Mouse (Mus musculus) forebrain, embryonic 16.5 days (tissue): ENCODE measurements at regions not wholly inside any gene's neighbourhood (a gene's known extent, or its start where the extent isn't known, plus 50 kb on each side); places are given as distances from the start of the nearest gene placed in this dataset.
A peak's percentile ranks its signal among the peaks of the same experiment; 100 is the strongest.

Experiments used
- ATAC-seq: fragments of 200-750 bp; cut with Nextera tagmentation; 2 replicates; pipeline ENCODE4 v1.8.0; 2017; ENCODE audit warnings: mild to moderate bottlenecking, moderate library complexity
- H3K27ac ChIP-seq: fragments of 300-500 bp; sonication (generic); 2 replicates; pipeline ENCODE4 v1.5.1; 2014; ENCODE audit warnings: low read length, control low read depth
- H3K27me3 ChIP-seq: fragments of 300-500 bp; sonication (generic); replicated peaks from 2 replicates; pipeline ENCODE4 v1.6.1; 2014; ENCODE audit warnings: low read length; ENCODE audit not compliant: control insufficient read depth, insufficient read depth
- H3K36me3 ChIP-seq: fragments of 300-500 bp; sonication (generic); 2 replicates; pipeline ENCODE4 v1.6.1; 2014; ENCODE audit not compliant: control insufficient read depth, insufficient read depth
- H3K4me1 ChIP-seq: fragments of 300-500 bp; sonication (generic); replicated peaks from 2 replicates; pipeline ENCODE4 v1.6.1; 2014; ENCODE audit warnings: low read length; ENCODE audit not compliant: control insufficient read depth, insufficient read depth
- H3K4me2 ChIP-seq: fragments of 300-500 bp; sonication (generic); 2 replicates; pipeline ENCODE4 v1.6.1; 2014; ENCODE audit warnings: mild to moderate bottlenecking, low read length, control low read depth
- H3K4me3 ChIP-seq: fragments of 300-500 bp; sonication (generic); replicated peaks from 2 replicates; pipeline ENCODE4 v1.5.1; 2014; ENCODE audit warnings: mild to moderate bottlenecking, low read length, control low read depth
- H3K9ac ChIP-seq: fragments of 300-500 bp; sonication (generic); replicated peaks from 2 replicates; pipeline ENCODE4 v1.6.1; 2014; ENCODE audit warnings: low read depth, low read length, control low read depth
- H3K9me3 ChIP-seq: fragments of 300-500 bp; sonication (generic); 2 replicates; pipeline ENCODE4 v1.6.1; 2016; ENCODE audit warnings: low read length; ENCODE audit not compliant: control insufficient read depth
- WGBS: fragments of 180-500 bp; shearing (Covaris S2); extraction: QIAGEN DNeasy Blood & Tissue Kit; methylation state at CpG from one replicate; pipeline ENCODE4 v1.1.7; 2014; 5-methylcytosine and 5-hydroxymethylcytosine counted together

GRCm38 (mm10) chr10:66181231-66181630, 914.7 kb upstream of the Jmjd1c start:
- no peak overlapping the region for H3K9ac ChIP-seq
- WGBS = 59% methylated on average over 2 of the region's 2 CpGs
- H3K27ac ChIP-seq = no peak overlapping the region
- no peak for ATAC-seq
- no peak overlapping the region for H3K4me3 ChIP-seq
- H3K27me3 ChIP-seq = no peaks in the 10 kb centered on the region
- H3K9me3 ChIP-seq = no peaks in the 10 kb centered on the region
- H3K4me1 ChIP-seq = no peaks in the 10 kb centered on the region
- no peaks in the 10 kb centered on the region for H3K36me3 ChIP-seq
- H3K4me2 ChIP-seq = no peak overlapping the region

- Histone ChIP-seq H3K9me3 (no peaks in the 10 kb centered on the region), H3K27ac (no peak overlapping the region), H3K27me3 (no peaks in the 10 kb centered on the region), H3K4me2 (no peak overlapping the region), H3K4me3 (no peak overlapping the region), H3K4me1 (peaks cover 4% of the 10 kb centered on the region), H3K36me3 (no peaks in the 10 kb centered on the region), H3K9ac (no peak overlapping the region)
- no peak for ATAC-seq
- WGBS = 74% methylated on average over 2 of the region's 2 CpGs
Measured at GRCm38 (mm10) chr10:66183069-66183468, 912.9 kb upstream of the Jmjd1c start.

- H3K27me3 ChIP-seq = no peaks in the 10 kb centered on the region
- H3K27ac ChIP-seq = no peak overlapping the region
- H3K36me3 ChIP-seq = no peaks in the 10 kb centered on the region
- no peaks in the 10 kb centered on the region for H3K9me3 ChIP-seq
- 53% methylated on average over 1 of the region's 1 CpGs for WGBS
- peak; percentile 72 for ATAC-seq
- no peak overlapping the region for H3K4me2 ChIP-seq
- H3K9ac ChIP-seq = no peak overlapping the region
- peaks cover 4% of the 10 kb centered on the region for H3K4me1 ChIP-seq
- H3K4me3 ChIP-seq = no peak overlapping the region
Measured at GRCm38 (mm10) chr10:66187038-66187437, 908.9 kb upstream of the Jmjd1c start.

DNA sequence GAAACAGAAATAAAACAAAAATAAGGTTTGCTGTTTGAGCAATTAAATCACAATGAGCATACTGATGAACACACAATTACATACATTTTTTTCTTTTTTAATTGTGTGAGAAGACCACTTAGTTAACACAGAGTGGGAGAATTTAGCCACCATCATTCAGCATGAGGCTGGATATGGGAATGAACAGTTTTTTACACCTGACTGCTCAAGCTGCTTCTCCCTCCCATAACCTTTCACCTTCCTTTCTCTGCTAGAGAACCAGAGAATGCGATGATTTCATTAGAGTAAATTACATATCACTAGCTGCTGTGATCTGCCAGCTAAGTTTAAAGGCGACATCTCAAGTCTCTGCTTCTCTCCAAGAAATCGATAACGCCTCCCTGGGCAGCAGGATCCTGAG, 894.8 kb upstream of the Jmjd1c start:
- H3K9me3 ChIP-seq = no peaks in the 10 kb centered on the region
- H3K36me3 ChIP-seq = no peaks in the 10 kb centered on the region
- WGBS = 53% methylated on average over 4 of the region's 4 CpGs
- ATAC-seq = no peak
- no peak overlapping the region for H3K4me2 ChIP-seq
- no peak overlapping the region for H3K27ac ChIP-seq
- H3K4me3 ChIP-seq = no peak overlapping the region
- no peak overlapping the region for H3K9ac ChIP-seq
- H3K27me3 ChIP-seq = no peaks in the 10 kb centered on the region
- no peaks in the 10 kb centered on the region for H3K4me1 ChIP-seq

GRCm38 (mm10) chr10:66228123-66228522, 867.8 kb upstream of the Jmjd1c start:
- Histone ChIP-seq H3K4me1 (no peaks in the 10 kb centered on the region), H3K9ac (no peak overlapping the region)
- 59% methylated on average over 2 of the region's 2 CpGs for WGBS

GRCm38 (mm10) chr10:66234370-66234916, 861.5 kb upstream of the Jmjd1c start:
- H3K27me3 ChIP-seq = no peaks in the 10 kb centered on the region
- 89% methylated on average over 2 of the region's 2 CpGs for WGBS
- no peaks in the 10 kb centered on the region for H3K9me3 ChIP-seq
- H3K36me3 ChIP-seq = no peaks in the 10 kb centered on the region
- no peak overlapping the region for H3K4me3 ChIP-seq
- no peaks in the 10 kb centered on the region for H3K4me1 ChIP-seq
- no peak for ATAC-seq
- no peak overlapping the region for H3K9ac ChIP-seq
- H3K27ac ChIP-seq = no peak overlapping the region
- no peak overlapping the region for H3K4me2 ChIP-seq

More at GRCm38 (mm10) chr10:66228123-66228522, 867.8 kb upstream of the Jmjd1c start:
- no peaks in the 10 kb centered on the region for H3K27me3 ChIP-seq
- no peaks in the 10 kb centered on the region for H3K36me3 ChIP-seq
- no peaks in the 10 kb centered on the region for H3K9me3 ChIP-seq
- ATAC-seq = no peak
- H3K4me2 ChIP-seq = no peak overlapping the region
- no peak overlapping the region for H3K27ac ChIP-seq
- H3K4me3 ChIP-seq = no peak overlapping the region

DNA sequence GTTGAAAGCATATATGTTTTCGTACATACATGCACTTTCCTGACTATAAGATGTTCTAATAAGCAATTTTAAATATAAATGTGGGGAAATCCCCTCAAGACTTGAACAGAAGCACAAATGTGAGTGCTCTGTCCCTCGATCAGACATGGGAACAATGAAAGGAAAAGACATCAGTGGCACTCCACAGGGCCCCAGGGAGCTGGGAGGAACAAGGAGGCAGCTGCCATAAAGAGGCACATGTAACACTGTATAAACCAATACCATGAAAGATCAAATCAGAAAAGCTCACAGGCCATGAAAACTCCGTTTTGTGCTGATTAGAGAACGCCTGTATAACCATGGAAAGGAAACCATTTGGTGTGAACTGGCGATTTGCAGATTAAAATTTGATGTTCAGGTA, 839.5 kb upstream of the Jmjd1c start:
- Histone ChIP-seq H3K27ac (no peak overlapping the region), H3K27me3 (no peaks in the 10 kb centered on the region), H3K36me3 (no peaks in the 10 kb centered on the region), H3K4me3 (no peak overlapping the region), H3K9me3 (no peaks in the 10 kb centered on the region), H3K9ac (no peak overlapping the region), H3K4me1 (no peaks in the 10 kb centered on the region), H3K4me2 (no peak overlapping the region)
- ATAC-seq = no peak
- 67% methylated on average over 5 of the region's 5 CpGs for WGBS

- no peaks in the 10 kb centered on the region for H3K27me3 ChIP-seq
- H3K4me3 ChIP-seq = no peak overlapping the region
- WGBS = 10% methylated on average over 4 of the region's 4 CpGs
- H3K4me1 ChIP-seq = peaks cover 6% of the 10 kb centered on the region
- no peak overlapping the region; the same call in 1 of the 2 replicates for H3K4me2 ChIP-seq
- H3K36me3 ChIP-seq = no peaks in the 10 kb centered on the region
- no peaks in the 10 kb centered on the region for H3K9me3 ChIP-seq
- H3K27ac ChIP-seq = no peak overlapping the region
- peak; percentile 89 for ATAC-seq
- no peak overlapping the region for H3K9ac ChIP-seq
Measured at GRCm38 (mm10) chr10:66270647-66271270, 825.2 kb upstream of the Jmjd1c start.

GRCm38 (mm10) chr10:66295628-66296027, 800.3 kb upstream of the Jmjd1c start:
- WGBS = 53% methylated on average over 4 of the region's 4 CpGs

More at GRCm38 (mm10) chr10:66295628-66296027, 800.3 kb upstream of the Jmjd1c start:
- Histone ChIP-seq H3K27me3 (no peaks in the 10 kb centered on the region), H3K4me1 (no peaks in the 10 kb centered on the region), H3K4me3 (no peak overlapping the region), H3K9ac (no peak overlapping the region), H3K9me3 (no peaks in the 10 kb centered on the region), H3K36me3 (no peaks in the 10 kb centered on the region), H3K27ac (no peak overlapping the region), H3K4me2 (no peak overlapping the region)
- ATAC-seq = no peak
